Mouse (Mus musculus): ENCODE data around the gene Gm7073. TPM values are rescaled to one million over a fixed set of nuclear protein-coding genes. Genes with fewer than 3 reads are reported as not detected.

The Gm7073 gene
- polyA plus RNA-seq, 1 experiment = not detected

DNA sequence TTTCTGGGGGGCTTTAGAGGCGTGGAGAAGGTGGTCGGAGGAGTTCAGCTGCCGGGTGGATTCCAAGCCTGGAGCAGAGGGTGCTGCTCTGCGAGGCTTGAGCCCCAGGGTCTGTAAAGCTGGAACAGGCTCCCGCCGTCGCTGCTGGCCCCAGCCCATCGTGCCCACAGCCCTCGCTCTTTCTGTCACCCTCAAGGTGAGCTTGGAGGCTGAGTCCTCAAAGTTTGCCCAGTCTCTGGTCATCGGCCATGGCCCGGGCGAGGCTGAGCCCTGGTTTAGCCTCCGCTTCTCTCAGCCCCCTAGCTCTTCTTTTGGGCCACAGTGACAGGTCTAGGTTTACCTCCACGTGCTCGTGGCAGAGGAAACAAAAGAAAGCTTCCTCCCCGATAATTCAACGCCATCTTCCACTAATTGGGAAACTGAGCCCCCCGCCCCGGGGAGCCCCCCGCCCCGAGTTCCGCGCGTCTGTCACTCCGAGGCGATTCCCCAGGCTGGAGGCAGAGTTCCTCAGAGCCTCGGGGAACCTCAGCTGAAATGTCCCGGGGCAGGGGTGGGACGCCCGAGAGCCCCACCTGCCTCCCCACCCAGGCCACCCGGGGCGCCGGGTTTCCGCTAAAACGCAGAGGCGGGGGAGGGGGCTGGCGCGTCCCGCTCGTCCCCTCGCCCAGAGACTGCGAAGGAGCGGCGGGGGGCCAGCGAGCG, 135.8 kb downstream of the Gm7073 start:
- Histone ChIP-seq H3K4me1 (ENCODE audit: control insufficient read depth, insufficient read depth, low read length) (no peaks in the 10 kb centered on the region), H3K4me3 (ENCODE audit: insufficient read depth, low read depth, low read length) (peak overlapping the region; percentile 88), H3K27ac (ENCODE audit: insufficient read depth, low read depth, low read length) (no peak overlapping the region)
- TF ChIP-seq POLR2A (IDR thresholded peaks at IDR 0.05; ENCODE audit: insufficient read depth, low read depth, low read length) = no peak
- no peak for TF ChIP-seq CTCF (IDR thresholded peaks at IDR 0.05; ENCODE audit: insufficient read depth, low read depth, low read length)
- WGBS = 15% methylated on average over 46 of the region's 46 CpGs

DNA sequence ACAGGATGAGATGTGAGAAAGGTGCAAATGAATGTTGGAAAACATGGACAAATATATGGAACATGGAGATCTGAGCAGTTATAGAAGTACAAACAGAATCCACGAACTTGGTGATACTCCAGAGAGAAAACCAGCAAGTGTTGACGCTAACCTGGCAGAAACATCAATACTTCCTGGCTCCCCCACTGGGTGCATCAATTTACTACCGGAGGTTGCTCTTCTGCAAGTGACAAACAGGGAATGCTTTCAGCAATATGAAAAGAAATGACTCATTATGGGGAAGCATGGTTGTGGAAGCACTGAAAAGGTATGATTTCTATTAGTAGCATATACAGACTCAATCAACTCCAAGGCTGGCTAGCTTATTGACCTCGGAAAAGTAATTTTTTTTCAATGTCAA, 144.8 kb downstream of the Gm7073 start:
- Histone ChIP-seq H3K4me1 (ENCODE audit: control insufficient read depth, insufficient read depth, low read length) (no peaks in the 10 kb centered on the region), H3K27ac (ENCODE audit: insufficient read depth, low read depth, low read length) (no peak overlapping the region), H3K4me3 (ENCODE audit: insufficient read depth, low read depth, low read length) (no peak overlapping the region)
- TF ChIP-seq CTCF (IDR thresholded peaks at IDR 0.05; ENCODE audit: insufficient read depth, low read depth, low read length) = no peak
- TF ChIP-seq POLR2A (IDR thresholded peaks at IDR 0.05; ENCODE audit: insufficient read depth, low read depth, low read length) = no peak
- 61% methylated on average over 4 of the region's 4 CpGs for WGBS

DNA sequence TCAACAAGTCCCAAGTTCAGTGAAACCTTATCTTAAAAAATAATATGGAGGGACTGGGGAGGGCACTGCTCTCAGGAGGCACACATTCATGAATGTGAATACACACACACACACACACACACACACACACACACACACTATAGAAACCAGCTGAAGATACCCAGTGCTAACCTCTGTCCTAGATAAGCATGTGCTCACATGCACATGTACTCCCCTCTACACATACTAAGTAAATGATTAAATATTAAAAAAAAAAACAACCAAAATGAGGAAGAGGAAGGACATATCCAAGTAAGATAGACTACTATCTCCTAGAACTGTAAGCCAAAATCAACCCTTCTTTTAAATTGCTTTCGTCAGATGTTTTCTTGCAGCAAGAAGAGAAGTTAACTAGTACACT, 152.2 kb downstream of the Gm7073 start:
- no peak overlapping the region for H3K27ac ChIP-seq (ENCODE audit: insufficient read depth, low read depth, low read length)
- no peak overlapping the region for H3K4me3 ChIP-seq (ENCODE audit: insufficient read depth, low read depth, low read length)
- whole genome bisulfite sequencing = 100% methylated on average over 1 of the region's 1 CpGs
- no peak for TF ChIP-seq POLR2A (IDR thresholded peaks at IDR 0.05; ENCODE audit: insufficient read depth, low read depth, low read length)
- no peak for TF ChIP-seq CTCF (IDR thresholded peaks at IDR 0.05; ENCODE audit: insufficient read depth, low read depth, low read length)
- H3K4me1 ChIP-seq (ENCODE audit: control insufficient read depth, insufficient read depth, low read length) = no peaks in the 10 kb centered on the region

Other genes starting within 250 kb of the Gm7073 start
- gene Atp11c, start 53.4 kb upstream of the Gm7073 start, polyA plus RNA-seq (2012; ENCODE audit: insufficient read depth, insufficient read length, low replicate concordance, missing spikeins) = not detected in 2 replicates

All from olfactory bulb, adult 2 months (tissue).